Mouse (Mus musculus): Measurements from ENCODE around the gene Cacnb2. TPM values are rescaled to one million over a fixed set of nuclear protein-coding genes. Genes with fewer than 3 reads are reported as not detected.
"Not testable (repeated sequence)": the region's sequence is repeated elsewhere in the genome, so short reads cannot be mapped to it uniquely, and the experiment has no call there.

The Cacnb2 gene
- polyA plus RNA-seq, 1 experiment from 2014 or later: 0.38 TPM

DNA sequence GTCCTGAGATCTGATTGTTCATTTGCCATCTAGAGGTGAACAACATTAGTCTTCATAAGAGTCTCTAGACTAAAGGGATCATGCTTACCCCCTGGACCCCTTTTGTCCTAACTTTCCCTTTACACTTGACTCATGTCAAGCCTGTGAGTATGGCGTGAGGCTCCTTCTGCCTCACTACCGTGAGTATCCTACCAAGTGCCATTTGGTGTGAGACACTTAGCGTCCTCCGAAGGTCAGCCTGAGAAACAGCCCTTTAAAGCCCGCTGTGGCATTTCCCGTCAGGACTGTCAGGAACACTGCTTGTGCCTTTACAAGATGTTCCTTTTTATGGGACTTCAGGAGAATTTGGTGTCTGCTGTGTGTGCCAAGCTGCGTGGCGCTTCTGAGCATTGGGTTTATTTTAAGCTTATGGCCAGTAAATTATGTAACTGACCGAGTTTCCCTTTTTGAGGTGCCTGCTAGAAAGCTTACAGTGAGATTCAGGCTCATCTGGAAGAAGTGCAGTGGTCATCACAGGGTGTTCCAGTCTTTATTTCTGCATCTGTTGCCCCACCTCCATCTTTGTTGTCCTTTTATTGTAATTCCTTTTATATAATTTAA is 116.3 kb downstream of the Cacnb2 start:
- 43% methylated on average over 9 of the region's 9 CpGs for WGBS (ENCODE audit: insufficient replicate concordance)

DNA sequence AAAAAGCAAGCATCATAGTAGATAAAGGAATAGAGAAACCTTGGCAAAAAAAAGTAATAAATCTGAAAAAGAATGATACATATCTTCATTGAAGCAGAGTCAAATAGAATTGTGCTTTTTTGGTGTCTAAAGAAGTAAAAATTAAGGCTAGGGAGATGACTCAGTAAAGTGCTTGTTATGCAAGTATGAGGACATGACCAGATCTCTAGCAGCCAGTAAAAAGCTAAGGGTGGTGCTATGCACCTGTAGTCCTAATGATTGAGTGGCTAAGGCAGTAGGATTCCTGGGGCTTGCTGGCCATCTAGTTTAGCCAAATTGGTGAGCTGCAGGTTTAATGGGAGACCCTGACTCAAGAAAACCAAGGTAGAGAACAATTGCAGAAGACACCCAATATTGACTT is 122.5 kb downstream of the Cacnb2 start:
- Histone ChIP-seq H3K27ac (replicated peaks) (no peak overlapping the region), H3K9me3 (replicated peaks) (no peaks in the 10 kb centered on the region)
- ATAC-seq (ENCODE audit: insufficient read depth): no peak

More for the DNA sequence above, 116.3 kb downstream of the Cacnb2 start:
- Histone ChIP-seq H3K4me2 (no peak overlapping the region), H3K9me3 (replicated peaks) (no peaks in the 10 kb centered on the region), H3K4me1 (replicated peaks) (no peaks in the 10 kb centered on the region), H3K27me3 (no peaks in the 10 kb centered on the region), H3K27ac (replicated peaks) (no peak overlapping the region), H3K36me3 (replicated peaks) (no peaks in the 10 kb centered on the region), H3K9ac (no peak overlapping the region), H3K4me3 (replicated peaks) (no peak overlapping the region)
- no peak for ATAC-seq (ENCODE audit: insufficient read depth)

DNA sequence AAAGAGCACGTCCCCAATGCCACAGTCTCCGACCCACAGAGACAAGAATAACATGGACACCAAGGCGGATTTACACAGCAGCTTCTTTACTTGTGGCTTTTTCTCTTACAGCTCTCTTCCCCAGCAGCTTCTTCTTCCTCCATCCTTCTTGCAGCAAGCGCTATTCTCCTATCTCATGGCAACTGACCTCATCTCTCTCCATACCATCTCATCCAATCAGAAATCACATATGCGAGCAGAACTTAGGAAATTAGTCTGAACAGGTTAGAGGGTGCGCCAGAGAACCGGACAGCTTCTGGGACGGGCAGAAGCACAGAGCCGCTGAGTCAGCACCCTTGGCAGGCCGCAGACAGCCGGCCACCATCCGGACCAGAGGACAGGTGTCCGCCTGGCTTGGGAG is 123.7 kb downstream of the Cacnb2 start:
- not testable (repeated sequence) for H3K9me3 ChIP-seq (replicated peaks); H3K9ac ChIP-seq; H3K27me3 ChIP-seq; H3K27ac ChIP-seq (replicated peaks); H3K4me3 ChIP-seq (replicated peaks); H3K4me1 ChIP-seq (replicated peaks); H3K4me2 ChIP-seq; ATAC-seq (ENCODE audit: insufficient read depth); H3K36me3 ChIP-seq (replicated peaks)
- 72% methylated on average over 13 of the region's 13 CpGs for WGBS (ENCODE audit: insufficient replicate concordance)

More for the DNA sequence above, 122.5 kb downstream of the Cacnb2 start:
- Histone ChIP-seq H3K9ac (no peak overlapping the region), H3K4me3 (replicated peaks) (no peak overlapping the region), H3K36me3 (replicated peaks) (no peaks in the 10 kb centered on the region), H3K4me2 (no peak overlapping the region), H3K4me1 (replicated peaks) (no peaks in the 10 kb centered on the region), H3K27me3 (no peaks in the 10 kb centered on the region)

DNA sequence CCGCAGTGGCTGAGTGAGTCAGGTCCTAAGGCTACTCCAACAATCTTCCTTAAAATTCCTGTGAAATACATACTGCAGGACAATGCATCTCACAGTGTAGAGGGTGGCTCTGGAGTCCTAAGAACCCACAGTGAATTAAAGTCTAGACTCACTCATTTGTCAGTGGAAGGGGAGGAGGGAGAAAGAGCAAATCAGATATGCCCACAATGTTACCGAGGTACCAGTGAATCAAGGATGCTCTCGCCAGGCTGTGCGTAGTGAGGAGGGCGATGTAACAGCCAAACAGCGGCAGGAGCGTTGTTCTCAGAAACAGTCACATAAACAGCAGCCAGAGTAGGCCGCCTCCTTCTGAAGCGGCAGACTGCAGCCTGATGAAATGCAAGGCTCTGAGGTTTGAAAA is 136.0 kb downstream of the Cacnb2 start:
- H3K9me3 ChIP-seq (replicated peaks): no peaks in the 10 kb centered on the region
- 60% methylated on average over 9 of the region's 9 CpGs for WGBS (ENCODE audit: insufficient replicate concordance)
- no peaks in the 10 kb centered on the region for H3K36me3 ChIP-seq (replicated peaks)
- no peak overlapping the region for H3K27ac ChIP-seq (replicated peaks)
- no peaks in the 10 kb centered on the region for H3K4me1 ChIP-seq (replicated peaks)
- no peak overlapping the region for H3K4me3 ChIP-seq (replicated peaks)
- no peak for ATAC-seq (ENCODE audit: insufficient read depth)
- H3K4me2 ChIP-seq: no peak overlapping the region
- H3K27me3 ChIP-seq: no peaks in the 10 kb centered on the region
- H3K9ac ChIP-seq: no peak overlapping the region

DNA sequence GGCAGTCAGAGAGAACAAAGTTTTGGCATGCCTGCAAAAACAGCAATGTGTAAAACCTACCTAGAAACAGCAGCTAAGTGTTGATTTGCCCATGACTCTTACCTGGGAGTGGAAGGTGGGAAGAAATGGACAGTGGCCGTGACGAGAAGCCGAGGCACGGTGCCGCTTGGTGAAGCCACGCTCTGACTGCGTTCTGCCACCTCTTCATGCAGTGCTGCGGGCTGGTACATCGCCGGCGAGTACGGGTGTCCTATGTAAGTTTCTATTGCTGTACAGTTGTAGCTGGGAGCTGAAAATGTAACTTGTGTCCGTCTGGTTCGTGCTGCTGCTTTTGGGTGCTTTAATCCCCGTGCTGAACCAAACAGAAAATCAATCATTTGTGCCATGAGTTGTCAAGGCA is 136.6 kb downstream of the Cacnb2 start:
- no peak overlapping the region for H3K9ac ChIP-seq
- ATAC-seq (ENCODE audit: insufficient read depth): no peak
- no peaks in the 10 kb centered on the region for H3K36me3 ChIP-seq (replicated peaks)
- H3K27me3 ChIP-seq: no peaks in the 10 kb centered on the region
- 72% methylated on average over 15 of the region's 15 CpGs for WGBS (ENCODE audit: insufficient replicate concordance)
- H3K4me3 ChIP-seq (replicated peaks): no peak overlapping the region
- H3K4me2 ChIP-seq: no peak overlapping the region
- no peaks in the 10 kb centered on the region for H3K4me1 ChIP-seq (replicated peaks)
- no peak overlapping the region for H3K27ac ChIP-seq (replicated peaks)
- no peaks in the 10 kb centered on the region for H3K9me3 ChIP-seq (replicated peaks)

DNA sequence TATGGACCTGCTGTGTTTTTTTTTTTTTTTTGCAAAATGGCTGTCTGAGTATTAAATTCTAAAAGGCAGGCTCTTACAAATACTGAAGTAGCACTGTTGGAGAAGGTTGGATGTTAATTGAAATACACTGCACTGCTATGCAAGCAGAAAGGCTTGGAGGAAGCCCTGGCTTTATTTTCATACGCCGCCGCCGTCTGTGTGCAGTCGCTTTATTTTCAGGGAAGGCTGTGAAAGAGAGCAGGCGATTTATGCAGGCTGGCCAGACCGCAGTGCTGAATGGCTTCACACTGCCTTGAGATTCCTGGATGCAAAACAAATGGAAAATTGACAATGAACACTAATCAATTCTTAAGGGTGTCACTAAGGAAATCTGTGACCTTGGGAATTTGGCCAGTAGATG is 137.5 kb downstream of the Cacnb2 start:
- 86% methylated on average over 7 of the region's 7 CpGs for WGBS (ENCODE audit: insufficient replicate concordance)
- H3K9me3 ChIP-seq (replicated peaks): no peaks in the 10 kb centered on the region
- H3K36me3 ChIP-seq (replicated peaks): no peaks in the 10 kb centered on the region
- H3K4me2 ChIP-seq: no peak overlapping the region
- no peak overlapping the region for H3K4me3 ChIP-seq (replicated peaks)
- no peak overlapping the region for H3K27ac ChIP-seq (replicated peaks)
- H3K9ac ChIP-seq: no peak overlapping the region
- ATAC-seq (ENCODE audit: insufficient read depth): no peak
- H3K4me1 ChIP-seq (replicated peaks): no peaks in the 10 kb centered on the region
- H3K27me3 ChIP-seq: no peaks in the 10 kb centered on the region

DNA sequence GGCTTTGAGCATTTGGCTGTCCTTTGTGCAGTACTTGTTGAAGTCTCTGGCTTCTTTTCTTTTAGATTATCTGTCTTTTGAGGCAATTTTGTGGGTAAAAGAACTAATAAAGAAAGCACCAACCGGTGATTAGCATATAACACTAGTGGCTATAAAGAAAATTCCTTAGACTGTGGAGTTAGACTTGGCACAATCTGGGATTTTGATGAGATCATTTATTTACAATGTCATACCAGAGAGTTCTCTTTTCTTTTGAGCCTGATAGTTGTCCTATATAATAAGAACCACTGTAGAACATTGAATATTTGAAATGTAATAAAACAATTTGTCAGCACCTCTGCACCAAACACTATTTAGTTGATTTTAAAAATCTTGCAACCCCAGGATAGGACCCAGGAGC is 141.9 kb downstream of the Cacnb2 start:
- Histone ChIP-seq H3K4me3 (replicated peaks) (no peak overlapping the region), H3K4me2 (no peak overlapping the region), H3K27me3 (no peaks in the 10 kb centered on the region), H3K4me1 (replicated peaks) (no peaks in the 10 kb centered on the region), H3K9ac (no peak overlapping the region), H3K9me3 (replicated peaks) (no peaks in the 10 kb centered on the region), H3K27ac (replicated peaks) (no peak overlapping the region), H3K36me3 (replicated peaks) (no peaks in the 10 kb centered on the region)
- 68% methylated on average over 1 of the region's 1 CpGs for WGBS (ENCODE audit: insufficient replicate concordance)
- no peak for ATAC-seq (ENCODE audit: insufficient read depth)

DNA sequence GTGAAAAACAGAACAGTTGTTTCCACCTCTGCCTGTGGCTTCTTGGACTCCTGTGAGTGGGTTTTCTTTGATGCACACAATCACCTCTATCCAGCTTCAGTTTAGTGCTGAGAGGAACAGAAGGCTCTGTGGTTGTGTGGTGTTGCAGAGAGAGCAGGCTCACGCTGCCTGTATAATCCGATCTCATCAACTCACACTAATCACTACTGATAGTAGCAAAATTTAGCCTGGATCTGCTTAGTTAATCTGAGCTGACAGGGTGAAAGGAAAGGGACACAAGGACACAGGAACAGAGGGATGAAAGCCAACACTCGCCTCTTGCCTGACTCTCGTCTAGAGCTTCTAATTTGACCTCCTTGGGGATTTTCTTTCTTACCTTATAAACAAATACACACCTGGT is 160.0 kb downstream of the Cacnb2 start:
- H3K4me1 ChIP-seq (replicated peaks): no peaks in the 10 kb centered on the region
- H3K36me3 ChIP-seq (replicated peaks): no peaks in the 10 kb centered on the region
- H3K4me2 ChIP-seq: no peak overlapping the region
- no peaks in the 10 kb centered on the region for H3K27me3 ChIP-seq
- ATAC-seq (ENCODE audit: insufficient read depth): no peak
- H3K27ac ChIP-seq (replicated peaks): no peak overlapping the region
- no peak overlapping the region for H3K4me3 ChIP-seq (replicated peaks)
- no peaks in the 10 kb centered on the region for H3K9me3 ChIP-seq (replicated peaks)
- 71% methylated on average over 4 of the region's 4 CpGs for WGBS (ENCODE audit: insufficient replicate concordance)
- H3K9ac ChIP-seq: no peak overlapping the region

DNA sequence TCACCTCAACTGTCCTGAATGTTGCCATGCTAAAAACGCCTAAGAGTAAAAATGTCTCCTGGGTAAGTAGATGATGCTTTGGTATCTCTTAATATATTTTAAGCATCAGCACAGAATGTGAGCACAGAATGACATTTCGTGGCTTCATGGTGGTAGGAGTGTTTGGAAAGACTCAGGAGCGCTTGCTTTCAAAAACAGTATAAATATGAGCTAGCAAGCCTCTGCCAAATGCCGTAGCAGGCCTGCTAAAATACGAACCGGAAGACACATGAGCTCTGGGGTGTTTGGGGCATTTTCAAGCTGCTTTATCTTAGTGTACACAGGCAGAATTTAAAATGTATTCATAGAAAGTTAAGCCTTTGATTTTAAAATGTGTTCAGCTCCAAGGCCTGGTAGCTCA is 161.0 kb downstream of the Cacnb2 start:
- Histone ChIP-seq H3K4me2 (no peak overlapping the region), H3K9ac (no peak overlapping the region), H3K4me3 (replicated peaks) (no peak overlapping the region), H3K27me3 (no peaks in the 10 kb centered on the region), H3K27ac (replicated peaks) (no peak overlapping the region), H3K36me3 (replicated peaks) (no peaks in the 10 kb centered on the region), H3K9me3 (replicated peaks) (no peaks in the 10 kb centered on the region), H3K4me1 (replicated peaks) (no peaks in the 10 kb centered on the region)
- WGBS (ENCODE audit: insufficient replicate concordance): 66% methylated on average over 6 of the region's 6 CpGs
- ATAC-seq (ENCODE audit: insufficient read depth): no peak

DNA sequence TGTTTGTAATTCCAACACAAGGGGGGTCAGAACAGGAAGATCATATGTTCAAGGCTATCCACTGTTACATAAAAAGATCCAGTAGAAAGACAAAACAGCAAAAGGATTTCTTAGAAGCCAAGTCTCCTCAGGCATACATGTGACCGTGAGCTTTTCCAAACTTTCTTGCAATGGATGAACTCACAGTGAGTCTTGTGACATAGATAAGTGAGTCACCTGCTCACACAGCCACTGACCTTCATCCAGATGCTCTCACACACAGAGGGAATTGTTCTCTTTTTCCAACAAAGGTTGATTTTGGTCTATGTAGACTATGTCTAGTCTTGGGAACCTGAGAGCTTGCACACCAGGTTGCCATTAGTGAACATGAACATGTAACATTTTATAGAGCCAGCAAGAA is 166.6 kb downstream of the Cacnb2 start:
- ATAC-seq (ENCODE audit: insufficient read depth): no peak
- H3K9me3 ChIP-seq (replicated peaks): no peaks in the 10 kb centered on the region
- 77% methylated on average over 1 of the region's 1 CpGs for WGBS (ENCODE audit: insufficient replicate concordance)

DNA sequence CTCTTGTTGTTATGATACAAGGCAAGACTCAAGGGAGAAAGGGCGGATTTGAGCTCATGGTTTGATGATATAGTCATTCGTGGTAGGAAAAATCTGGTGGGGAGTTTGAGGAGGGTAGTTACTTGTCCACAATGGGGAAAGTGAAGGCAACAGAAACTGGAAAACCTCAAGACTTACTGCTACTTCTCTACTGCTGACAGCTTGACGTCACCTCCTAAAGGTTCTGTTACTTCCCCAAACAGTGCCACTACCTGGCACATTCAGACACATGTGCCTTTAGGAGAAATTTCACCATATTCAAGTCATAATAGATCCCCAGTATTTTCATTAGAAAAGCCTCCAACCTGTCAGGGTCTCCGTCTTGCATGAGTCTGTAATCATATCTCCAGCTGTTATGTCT is 167.7 kb downstream of the Cacnb2 start:
- H3K4me2 ChIP-seq: no peak overlapping the region
- H3K4me1 ChIP-seq (replicated peaks): no peaks in the 10 kb centered on the region
- H3K4me3 ChIP-seq (replicated peaks): no peak overlapping the region
- H3K9me3 ChIP-seq (replicated peaks): no peaks in the 10 kb centered on the region
- no peaks in the 10 kb centered on the region for H3K36me3 ChIP-seq (replicated peaks)
- H3K9ac ChIP-seq: no peak overlapping the region
- 40% methylated on average over 4 of the region's 4 CpGs for WGBS (ENCODE audit: insufficient replicate concordance)
- no peak for ATAC-seq (ENCODE audit: insufficient read depth)
- no peaks in the 10 kb centered on the region for H3K27me3 ChIP-seq
- H3K27ac ChIP-seq (replicated peaks): no peak overlapping the region

More for the DNA sequence above, 166.6 kb downstream of the Cacnb2 start:
- Histone ChIP-seq H3K9ac (no peak overlapping the region), H3K4me3 (replicated peaks) (no peak overlapping the region), H3K27me3 (no peaks in the 10 kb centered on the region), H3K27ac (replicated peaks) (no peak overlapping the region), H3K4me2 (no peak overlapping the region), H3K4me1 (replicated peaks) (no peaks in the 10 kb centered on the region), H3K36me3 (replicated peaks) (no peaks in the 10 kb centered on the region)

DNA sequence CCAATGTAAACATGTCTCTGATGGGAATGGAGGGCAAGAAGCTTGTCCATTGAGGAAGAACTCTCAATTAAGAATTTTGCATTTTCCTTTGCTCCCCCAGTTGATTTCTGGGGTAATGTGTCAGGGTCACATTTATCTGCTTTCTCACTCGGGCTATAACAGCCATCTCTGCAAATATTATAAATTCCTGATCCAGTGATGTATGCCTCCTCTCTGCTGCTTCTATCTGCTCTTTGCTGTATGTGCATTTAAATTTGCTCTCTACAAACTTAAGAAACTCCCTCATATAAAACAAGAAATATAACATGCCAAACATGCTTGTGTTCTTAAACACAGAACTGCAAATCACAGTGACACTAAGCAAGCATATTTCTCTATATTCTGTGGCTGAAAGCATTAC is 171.5 kb downstream of the Cacnb2 start:
- Histone ChIP-seq H3K27me3 (no peaks in the 10 kb centered on the region), H3K4me3 (replicated peaks) (no peak overlapping the region), H3K36me3 (replicated peaks) (no peaks in the 10 kb centered on the region), H3K27ac (replicated peaks) (no peak overlapping the region), H3K4me1 (replicated peaks) (no peaks in the 10 kb centered on the region), H3K4me2 (no peak overlapping the region), H3K9ac (no peak overlapping the region), H3K9me3 (replicated peaks) (no peaks in the 10 kb centered on the region)
- 29% methylated on average over 1 of the region's 1 CpGs for WGBS (ENCODE audit: insufficient replicate concordance)
- ATAC-seq (ENCODE audit: insufficient read depth): no peak
